Mouse (Mus musculus) forebrain, embryonic 13.5 days (tissue): ENCODE data around the gene Chat. TPM values are rescaled to one million over a fixed set of nuclear protein-coding genes. Genes with fewer than 3 reads are reported as not detected.

ENCODE experiments used
- ATAC-seq: fragments of 200-750 bp; cut with Nextera tagmentation; 2 replicates; pipeline ENCODE4 v1.8.0; 2017
- H3K27ac ChIP-seq: fragments of 300-500 bp; sonication (generic); 2 replicates; pipeline ENCODE4 v1.5.1; 2015; ENCODE audit warnings: inconsistent platforms, mild to moderate bottlenecking, moderate library complexity
- H3K27me3 ChIP-seq: fragments of 300-500 bp; sonication (generic); 2 replicates; pipeline ENCODE4 v1.6.1; 2015; ENCODE audit warnings: mild to moderate bottlenecking, inconsistent platforms
- H3K36me3 ChIP-seq: fragments of 300-500 bp; sonication (generic); 2 replicates; pipeline ENCODE4 v1.6.1; 2015; ENCODE audit warnings: mild to moderate bottlenecking, inconsistent platforms; ENCODE audit not compliant: poor library complexity, severe bottlenecking
- H3K4me1 ChIP-seq: fragments of 300-500 bp; sonication (generic); 2 replicates; pipeline ENCODE4 v1.6.1; 2015; ENCODE audit warnings: inconsistent platforms
- H3K4me2 ChIP-seq: fragments of 300-500 bp; sonication (generic); 2 replicates; pipeline ENCODE4 v1.6.1; 2015; ENCODE audit warnings: inconsistent platforms, mild to moderate bottlenecking, moderate library complexity
- H3K4me3 ChIP-seq: fragments of 300-500 bp; sonication (generic); 2 replicates; pipeline ENCODE4 v1.5.1; 2015; ENCODE audit warnings: mild to moderate bottlenecking, inconsistent platforms
- H3K9ac ChIP-seq: fragments of 300-500 bp; sonication (generic); 2 replicates; pipeline ENCODE4 v1.6.1; 2015; ENCODE audit warnings: mild to moderate bottlenecking, inconsistent platforms
- H3K9me3 ChIP-seq: fragments of 300-500 bp; sonication (generic); replicated peaks from 2 replicates; pipeline ENCODE4 v1.6.1; 2016; ENCODE audit warnings: inconsistent platforms
- WGBS: fragments of 180-500 bp; shearing (Covaris S2); methylation state at CpG from one replicate; pipeline ENCODE4 v1.1.7; 2015; 5-methylcytosine and 5-hydroxymethylcytosine counted together
- polyA plus RNA-seq: library from polyadenylated mRNA; unstranded; fragments of >200 nt; fragmentation: Nextera tagmentation; extraction: Ambion mirVana; gene quantifications from 2 replicates; pipeline ENCODE4 v1.2.1, GENCODE M21; 2015

Chat gene
- polyA plus RNA-seq, 1 experiment from 2014 or later: 0.15 TPM

GRCm38 (mm10) chr14:32492521-32492920 lies 26.7 kb upstream of the Chat start:
- 19% methylated on average over 13 of the region's 13 CpGs for WGBS
- Histone ChIP-seq H3K4me1 (0 out of 2 replicates have a peak, but pooled peaks cover 4% of the 10 kb centered on the region), H3K4me2 (peak overlapping the region; percentile 51), H3K36me3 (no peaks in the 10 kb centered on the region), H3K9me3 (no peaks in the 10 kb centered on the region), H3K27me3 (peaks cover 13% of the 10 kb centered on the region; the same call in 1 of the 2 replicates), H3K9ac (peak overlapping the region; percentile 18; the same call in 1 of the 2 replicates), H3K4me3 (peak overlapping the region; percentile 26), H3K27ac (no peak overlapping the region)
- no peak for ATAC-seq

GRCm38 (mm10) chr14:32482061-32482460 lies 16.3 kb upstream of the Chat start:
- 0 out of 2 replicates have a peak, but pooled peaks have one; percentile 55 for ATAC-seq
- 8% methylated on average over 3 of the region's 3 CpGs for WGBS
- Histone ChIP-seq H3K4me2 (no peak overlapping the region), H3K27me3 (no peaks in the 10 kb centered on the region), H3K9me3 (no peaks in the 10 kb centered on the region), H3K36me3 (no peaks in the 10 kb centered on the region), H3K27ac (no peak overlapping the region), H3K4me1 (no peaks in the 10 kb centered on the region), H3K9ac (no peak overlapping the region), H3K4me3 (no peak overlapping the region)

- Histone ChIP-seq H3K4me2 (no peak overlapping the region), H3K4me3 (no peak overlapping the region), H3K9me3 (no peaks in the 10 kb centered on the region), H3K4me1 (no peaks in the 10 kb centered on the region), H3K9ac (no peak overlapping the region), H3K27ac (no peak overlapping the region), H3K36me3 (no peaks in the 10 kb centered on the region), H3K27me3 (0 out of 2 replicates have a peak, but pooled peaks cover 7% of the 10 kb centered on the region)
- ATAC-seq: no peak
- 59% methylated on average over 1 of the region's 1 CpGs for WGBS
These were observed 11.8 kb upstream of the Chat start for GRCm38 (mm10) chr14:32477581-32477980.

- Histone ChIP-seq H3K4me3 (no peak overlapping the region), H3K36me3 (no peaks in the 10 kb centered on the region), H3K9me3 (no peaks in the 10 kb centered on the region), H3K9ac (no peak overlapping the region), H3K4me2 (no peak overlapping the region), H3K27me3 (0 out of 2 replicates have a peak, but pooled peaks cover 7% of the 10 kb centered on the region), H3K4me1 (no peaks in the 10 kb centered on the region), H3K27ac (no peak overlapping the region)
- no peak for ATAC-seq
- WGBS: 77% methylated on average over 6 of the region's 6 CpGs
These were observed 10.8 kb upstream of the Chat start for GRCm38 (mm10) chr14:32476559-32476958.

GRCm38 (mm10) chr14:32472996-32473395 lies 7.2 kb upstream of the Chat start:
- WGBS: 15% methylated on average over 4 of the region's 4 CpGs
- ATAC-seq: peak; percentile 53; the same call in 1 of the 2 replicates
- no peak overlapping the region for H3K9ac ChIP-seq
- H3K27ac ChIP-seq: no peak overlapping the region
- no peaks in the 10 kb centered on the region for H3K4me1 ChIP-seq
- H3K36me3 ChIP-seq: no peaks in the 10 kb centered on the region
- peaks cover 25% of the 10 kb centered on the region for H3K27me3 ChIP-seq
- H3K9me3 ChIP-seq: no peaks in the 10 kb centered on the region
- no peak overlapping the region for H3K4me2 ChIP-seq
- no peak overlapping the region for H3K4me3 ChIP-seq

GRCm38 (mm10) chr14:32467606-32468005 lies 1.8 kb upstream of the Chat start:
- no peak overlapping the region for H3K27ac ChIP-seq
- no peaks in the 10 kb centered on the region for H3K36me3 ChIP-seq
- H3K9ac ChIP-seq: no peak overlapping the region
- ATAC-seq: no peak
- WGBS: 12% methylated on average over 5 of the region's 5 CpGs
- H3K4me1 ChIP-seq: peaks cover 28% of the 10 kb centered on the region
- no peak overlapping the region for H3K4me3 ChIP-seq
- H3K4me2 ChIP-seq: no peak overlapping the region
- peaks cover 69% of the 10 kb centered on the region for H3K27me3 ChIP-seq
- no peaks in the 10 kb centered on the region for H3K9me3 ChIP-seq

- Histone ChIP-seq H3K36me3 (no peaks in the 10 kb centered on the region), H3K4me2 (peak overlapping the region; percentile 75), H3K9ac (no peak overlapping the region), H3K27me3 (peaks cover 90% of the 10 kb centered on the region), H3K4me1 (peaks cover 28% of the 10 kb centered on the region), H3K9me3 (no peaks in the 10 kb centered on the region), H3K4me3 (peak overlapping the region; percentile 44; the same call in 1 of the 2 replicates), H3K27ac (no peak overlapping the region)
- ATAC-seq: no peak
- WGBS: under 1% methylated on average over 9 of the region's 11 CpGs
These were observed 301 bp downstream of the Chat start for GRCm38 (mm10) chr14:32465506-32465870.

GRCm38 (mm10) chr14:32464601-32465505 lies 936 bp downstream of the Chat start, which contains the start of gene Slc18a3:
Gene Slc18a3, minus strand, starts transcription at chr14:32464850.
- H3K4me2 ChIP-seq: peak within 1 kb of the TSS; percentile 75
- peak within 1 kb of the TSS; percentile 44 for H3K4me3 ChIP-seq
- peak within 1 kb of the TSS; percentile 54 for H3K9ac ChIP-seq
- no peak within 1 kb of the TSS for H3K27ac ChIP-seq
- no peaks in the 10 kb centered on the region for H3K9me3 ChIP-seq
- peaks cover 28% of the 10 kb centered on the region for H3K4me1 ChIP-seq
- ATAC-seq: peak; percentile 51; the same call in 1 of the 2 replicates
- peaks cover 97% of the 10 kb centered on the region for H3K27me3 ChIP-seq
- WGBS: under 1% methylated on average over 50 of the region's 70 CpGs
- H3K36me3 ChIP-seq: no peaks in the 10 kb centered on the region

- Histone ChIP-seq H3K27ac (no peak overlapping the region), H3K4me2 (peak overlapping the region; percentile 75), H3K36me3 (no peaks in the 10 kb centered on the region), H3K27me3 (peaks cover 98% of the 10 kb centered on the region), H3K4me1 (peaks cover 28% of the 10 kb centered on the region), H3K9me3 (no peaks in the 10 kb centered on the region), H3K4me3 (peak overlapping the region; percentile 44), H3K9ac (no peak overlapping the region)
- 3% methylated on average over 74 of the region's 74 CpGs for WGBS
- ATAC-seq: no peak
These were observed 2.4 kb downstream of the Chat start for GRCm38 (mm10) chr14:32463211-32464040.

GRCm38 (mm10) chr14:32452552-32452951 lies 13.2 kb downstream of the Chat start:
- Histone ChIP-seq H3K27ac (no peak overlapping the region), H3K4me2 (no peak overlapping the region), H3K9ac (no peak overlapping the region), H3K4me1 (no peaks in the 10 kb centered on the region), H3K4me3 (no peak overlapping the region), H3K9me3 (no peaks in the 10 kb centered on the region), H3K27me3 (peaks cover 21% of the 10 kb centered on the region), H3K36me3 (no peaks in the 10 kb centered on the region)
- no peak for ATAC-seq
- 25% methylated on average over 4 of the region's 4 CpGs for WGBS

- Histone ChIP-seq H3K4me2 (no peak overlapping the region), H3K9me3 (no peaks in the 10 kb centered on the region), H3K9ac (no peak overlapping the region), H3K4me1 (peaks cover 11% of the 10 kb centered on the region; the same call in 1 of the 2 replicates), H3K27me3 (0 out of 2 replicates have a peak, but pooled peaks cover 11% of the 10 kb centered on the region), H3K36me3 (no peaks in the 10 kb centered on the region), H3K4me3 (no peak overlapping the region), H3K27ac (no peak overlapping the region)
- 89% methylated on average over 6 of the region's 6 CpGs for WGBS
- ATAC-seq: no peak
These were observed 18.8 kb downstream of the Chat start for GRCm38 (mm10) chr14:32446989-32447388.

GRCm38 (mm10) chr14:32443446-32443845 lies 22.3 kb downstream of the Chat start:
- Histone ChIP-seq H3K27ac (no peak overlapping the region), H3K4me3 (no peak overlapping the region), H3K4me2 (no peak overlapping the region), H3K4me1 (peaks cover 24% of the 10 kb centered on the region), H3K36me3 (no peaks in the 10 kb centered on the region), H3K9me3 (no peaks in the 10 kb centered on the region), H3K27me3 (peaks cover 16% of the 10 kb centered on the region; the same call in 1 of the 2 replicates), H3K9ac (no peak overlapping the region)
- WGBS: 7% methylated on average over 8 of the region's 8 CpGs
- ATAC-seq: no peak
